Mouse (Mus musculus): Measurements from ENCODE around the gene Map3k14.

Gene Map3k14

GRCm38 (mm10) chr11:103269426-103269825 lies 2.2 kb upstream of the Map3k14 start:
- DNase-seq, result no peak

- no peak for DNase-seq
Measured at GRCm38 (mm10) chr11:103268905-103269304, 1.6 kb upstream of the Map3k14 start.

DNA sequence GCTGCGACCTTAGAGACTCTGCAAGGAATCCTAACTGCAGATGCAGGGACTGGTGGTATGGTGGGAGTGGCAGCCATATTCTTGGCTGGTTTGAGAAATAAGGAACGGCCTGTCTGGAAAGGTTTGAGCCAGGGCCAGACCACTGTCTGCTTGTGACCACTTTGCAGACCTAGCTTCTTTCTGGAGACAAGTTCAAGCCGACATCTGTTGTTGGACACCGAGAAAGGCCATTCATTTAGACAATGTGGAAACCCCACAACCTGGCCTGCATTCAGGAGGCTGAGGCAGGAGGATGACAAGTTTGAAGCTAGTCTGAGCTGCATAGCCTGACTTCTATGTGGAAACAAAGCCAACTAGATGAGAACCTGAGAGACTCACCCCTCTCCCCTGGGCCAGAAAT lies 1.1 kb upstream of the Map3k14 start:
- no peak for DNase-seq

DNA sequence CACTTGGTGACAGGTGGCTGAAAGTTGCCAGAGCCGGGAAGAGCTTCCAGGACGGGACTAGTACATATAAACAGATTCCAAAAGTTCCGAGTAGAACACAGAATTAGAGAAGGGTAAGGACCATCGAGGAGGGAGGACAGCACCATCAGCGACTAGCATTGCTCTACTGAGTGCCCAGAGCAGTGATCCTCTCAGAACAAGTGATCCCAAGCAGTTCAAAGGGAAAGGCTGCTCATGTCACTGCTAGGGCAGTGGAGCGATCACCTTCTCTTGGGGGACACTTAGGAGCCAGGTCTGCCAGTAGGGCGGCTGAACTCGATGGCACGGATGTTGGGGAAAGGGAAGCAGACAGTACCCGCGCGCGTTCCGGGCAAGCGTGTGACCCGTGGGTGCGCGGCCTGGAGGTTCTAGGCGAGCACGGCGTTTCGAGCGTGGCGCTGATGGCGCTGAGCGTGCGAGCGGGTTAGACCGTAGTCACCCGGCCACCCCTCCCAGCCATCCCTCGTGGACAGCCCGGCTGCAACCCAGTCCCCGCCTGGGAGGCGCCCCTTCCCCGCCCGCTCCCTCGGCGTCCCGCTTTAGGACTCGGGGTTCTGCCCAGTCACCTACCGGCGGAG lies 435 bp downstream of the Map3k14 start:
- no peak for DNase-seq

DNA sequence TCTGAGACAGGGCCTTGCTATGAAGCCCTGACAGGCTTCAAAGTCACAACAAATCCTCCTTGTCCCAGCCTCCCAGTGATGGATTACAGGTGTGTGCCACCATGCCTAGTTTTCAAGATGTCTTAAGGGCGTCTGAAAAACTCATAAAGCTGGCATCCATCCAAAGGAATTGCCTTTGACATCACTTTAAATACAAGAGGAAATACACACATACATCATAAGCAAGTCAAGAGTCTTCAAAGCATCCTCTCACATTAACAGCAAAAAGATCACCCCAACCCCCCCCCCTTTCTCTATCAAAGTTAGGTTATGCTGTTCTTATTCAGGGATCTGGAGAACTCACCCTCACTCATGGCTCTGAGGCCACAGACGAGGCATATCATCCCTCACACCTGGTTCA lies 1.4 kb downstream of the Map3k14 start:
- no peak for DNase-seq

GRCm38 (mm10) chr11:103265211-103265610 lies 2.1 kb downstream of the Map3k14 start:
- DNase-seq, result no peak

- peak; percentile 66 for DNase-seq
Measured at GRCm38 (mm10) chr11:103264427-103265005, 2.8 kb downstream of the Map3k14 start.

DNA sequence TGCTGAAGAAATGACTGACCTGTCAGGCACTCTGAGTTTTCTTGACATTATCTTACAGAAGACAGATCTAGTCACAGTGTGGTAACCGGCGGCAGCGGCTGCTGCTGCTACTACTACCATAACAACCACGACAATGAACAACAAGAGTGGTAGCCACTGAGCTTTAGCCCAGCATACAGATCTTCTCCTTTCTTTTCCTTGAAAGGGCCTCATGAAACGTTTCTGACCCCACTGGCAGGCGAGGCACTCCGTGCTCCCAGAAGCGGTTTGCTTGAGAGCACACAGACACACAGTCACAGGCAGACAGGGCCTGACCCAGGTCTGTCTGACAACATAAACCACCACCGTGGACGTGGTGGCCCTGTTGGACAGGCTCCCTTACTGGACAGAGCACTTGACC lies 3.7 kb downstream of the Map3k14 start:
- peak; percentile 60 for DNase-seq

DNA sequence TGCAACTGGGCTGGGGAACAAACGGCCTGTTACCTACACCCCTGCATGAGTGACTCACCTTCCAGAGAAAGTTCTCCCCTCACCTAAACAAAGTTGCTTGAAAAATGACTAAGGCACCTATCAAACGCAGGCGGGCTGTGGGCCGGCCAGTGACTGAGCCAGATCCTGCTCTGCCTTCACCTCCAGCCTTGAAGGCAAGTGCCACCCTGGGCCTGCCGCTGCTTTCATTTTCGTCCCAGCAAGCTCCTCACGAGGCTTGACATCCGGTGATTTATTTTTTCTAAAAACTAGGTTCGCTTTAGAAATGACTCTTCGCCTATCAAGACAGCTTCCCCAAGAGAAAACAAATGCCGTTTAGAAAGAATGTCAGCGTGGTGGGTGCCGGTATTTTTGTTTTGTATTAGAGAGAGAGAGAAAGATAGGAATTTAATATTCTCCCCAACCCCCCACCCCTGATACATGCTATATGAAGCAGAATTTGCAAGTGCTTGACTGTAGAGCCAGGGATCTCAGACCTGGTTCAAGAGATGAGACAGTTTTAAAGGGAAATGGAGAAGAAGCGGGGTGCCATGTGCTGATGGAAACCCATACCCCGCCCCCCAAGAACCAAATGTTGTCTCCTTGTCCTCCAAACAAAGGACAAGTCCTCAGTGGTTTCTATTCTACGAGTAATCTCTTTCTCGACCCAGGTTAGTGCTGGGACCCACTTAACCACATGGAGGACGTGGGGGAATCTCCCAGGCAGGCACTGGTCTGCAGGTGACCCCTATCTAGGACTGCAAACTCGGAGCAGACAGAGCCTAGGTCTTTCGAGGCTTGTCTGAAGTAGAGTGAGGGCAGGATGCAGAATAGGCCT lies 4.6 kb downstream of the Map3k14 start:
- peak; percentile 77 for DNase-seq

- no peak for DNase-seq
Measured at GRCm38 (mm10) chr11:103261671-103262411, 5.4 kb downstream of the Map3k14 start.

- DNase-seq, result no peak
Measured at GRCm38 (mm10) chr11:103260515-103261192, 6.6 kb downstream of the Map3k14 start.

- DNase-seq, result no peak
Measured at GRCm38 (mm10) chr11:103260034-103260433, 7.2 kb downstream of the Map3k14 start.

DNA sequence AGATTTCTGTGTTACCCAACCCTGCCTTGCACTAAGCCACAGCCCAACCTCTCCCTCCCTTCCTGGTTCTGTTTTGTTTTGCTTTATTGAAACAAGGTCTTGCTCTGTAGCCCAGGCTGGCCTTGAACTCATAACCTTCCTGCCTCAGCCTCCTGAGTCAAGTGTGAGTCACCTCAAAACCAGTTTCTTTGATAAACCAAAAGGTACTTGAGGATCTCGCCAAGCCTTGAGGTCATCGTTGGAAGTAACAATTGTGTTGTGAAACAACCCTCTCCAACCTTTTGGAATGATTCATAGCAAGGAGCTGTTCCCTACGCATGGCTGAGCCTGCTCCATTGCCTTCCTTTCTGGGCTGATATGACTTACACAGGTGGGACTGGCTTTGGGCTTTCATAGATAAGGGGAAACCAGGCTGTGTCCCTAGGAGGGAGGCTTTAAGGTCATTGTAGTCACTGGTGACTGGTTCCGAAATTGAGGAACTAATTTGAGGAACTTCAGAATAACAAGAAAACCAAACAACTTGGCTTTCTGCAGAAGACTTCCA lies 9.3 kb downstream of the Map3k14 start:
- no peak for DNase-seq

DNA sequence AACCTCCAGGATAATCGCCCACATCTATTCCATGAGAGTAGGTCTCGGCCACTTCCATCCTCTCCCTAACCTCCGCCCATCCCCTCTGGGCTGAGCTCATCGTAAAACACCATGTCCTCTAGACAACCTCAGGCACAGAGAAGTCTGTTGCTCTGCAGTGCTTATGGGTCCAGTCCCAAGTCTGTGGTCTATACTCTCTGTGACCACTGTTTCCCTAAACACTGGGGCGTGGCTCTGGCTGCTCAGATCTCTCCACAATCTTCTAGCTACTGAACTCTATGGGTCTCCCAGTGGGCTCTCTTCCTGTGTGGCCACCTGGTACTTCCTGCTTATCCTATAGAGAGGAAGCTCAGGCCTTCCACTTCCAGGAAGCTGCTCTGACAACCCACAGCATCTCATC lies 13.7 kb downstream of the Map3k14 start:
- DNase-seq, result no peak

GRCm38 (mm10) chr11:103252380-103252779 lies 14.9 kb downstream of the Map3k14 start:
- no peak for DNase-seq

- no peak for DNase-seq
Measured at GRCm38 (mm10) chr11:103250324-103250723, 16.9 kb downstream of the Map3k14 start.

GRCm38 (mm10) chr11:103249509-103249908 lies 17.8 kb downstream of the Map3k14 start:
- no peak for DNase-seq

DNA sequence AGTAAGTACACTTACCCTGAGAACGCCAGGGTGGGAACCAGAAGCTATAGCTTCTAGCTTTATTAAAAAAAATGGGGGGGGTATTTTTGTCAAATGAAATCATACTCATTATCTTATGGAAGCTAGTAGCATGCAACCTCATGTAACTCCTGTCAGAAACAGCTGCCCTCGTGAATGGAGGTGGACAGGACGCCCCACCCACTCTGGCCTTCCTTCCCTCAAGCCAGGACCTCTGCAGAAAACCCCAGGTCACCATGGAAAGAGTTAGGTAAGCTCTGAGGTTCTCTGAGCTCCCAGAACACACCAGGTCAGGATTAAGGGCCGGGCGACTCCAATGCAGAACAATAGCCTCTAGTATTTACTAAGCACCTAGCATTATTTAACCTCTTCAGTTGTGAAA lies 18.4 kb downstream of the Map3k14 start:
- no peak for DNase-seq

- DNase-seq, result no peak
Measured at GRCm38 (mm10) chr11:103247504-103248177, 19.6 kb downstream of the Map3k14 start.

- no peak for DNase-seq
Measured at GRCm38 (mm10) chr11:103246731-103247290, 20.5 kb downstream of the Map3k14 start.

DNA sequence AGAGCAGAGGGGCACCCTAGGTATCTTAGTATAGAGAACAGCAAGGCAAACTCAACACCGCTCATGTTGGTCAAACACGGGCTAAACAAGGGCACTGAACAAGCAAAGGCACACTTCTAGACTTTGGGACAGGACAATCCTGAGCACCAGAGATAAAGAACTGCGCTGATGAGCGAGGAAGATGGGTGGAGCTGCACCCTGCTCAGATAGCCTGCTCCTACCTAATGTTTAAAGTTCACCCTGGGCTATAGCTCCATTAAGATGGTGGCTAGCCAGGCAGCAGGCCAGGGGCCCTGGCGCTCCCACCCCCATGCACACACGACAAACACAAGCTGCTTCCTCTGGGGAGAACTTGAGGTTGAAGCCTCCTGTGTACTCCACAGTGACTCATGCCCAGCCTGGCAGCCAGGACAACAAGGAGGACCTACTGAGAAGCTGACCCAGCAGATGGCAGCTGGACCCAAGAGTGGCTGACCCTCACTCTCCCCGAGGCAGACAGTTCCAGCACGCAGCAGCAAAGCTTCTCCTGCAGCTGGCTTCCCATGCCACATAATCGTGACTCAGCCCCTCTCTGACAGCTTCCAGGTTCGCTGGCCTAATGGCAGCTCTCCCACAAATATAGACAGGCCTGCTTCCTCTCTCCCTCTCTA lies 21.1 kb downstream of the Map3k14 start:
- no peak for DNase-seq
